Mouse (Mus musculus) left cerebral cortex, adult 11 months (tissue): ENCODE results near the gene Aktip.

Experiments
- DNase-seq: peaks from one replicate; pipeline ENCODE4 v3.0.0; 2022; ENCODE audit warnings: low spot score

Gene Aktip

DNA sequence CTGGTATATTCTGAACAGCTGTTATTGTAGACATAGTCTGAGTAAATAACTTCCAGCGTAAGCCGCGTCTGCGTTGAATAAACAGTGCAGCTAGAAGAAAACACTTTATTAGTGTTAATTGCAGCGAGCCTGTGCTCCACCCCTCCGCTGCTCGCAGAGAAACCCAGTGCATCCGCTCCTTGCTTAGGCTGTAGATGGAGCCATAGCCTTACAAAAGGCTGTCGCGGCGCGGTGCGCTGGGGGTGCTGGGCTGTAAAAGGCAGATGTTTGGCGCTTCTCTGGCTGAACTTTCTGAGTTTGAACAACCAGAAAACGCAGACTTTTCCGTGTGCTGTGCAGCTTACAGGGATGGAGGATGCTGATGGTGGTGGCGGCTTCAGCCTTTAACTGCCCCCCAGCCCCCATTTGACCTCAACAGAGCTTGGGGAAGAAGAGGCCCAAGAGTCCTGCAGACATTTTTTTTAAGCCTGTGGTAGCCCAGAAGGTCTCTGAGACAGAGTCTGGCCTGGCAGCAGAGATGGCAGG is 8.9 kb downstream of the Aktip start:
- DNase-seq = peak; percentile 23

DNA sequence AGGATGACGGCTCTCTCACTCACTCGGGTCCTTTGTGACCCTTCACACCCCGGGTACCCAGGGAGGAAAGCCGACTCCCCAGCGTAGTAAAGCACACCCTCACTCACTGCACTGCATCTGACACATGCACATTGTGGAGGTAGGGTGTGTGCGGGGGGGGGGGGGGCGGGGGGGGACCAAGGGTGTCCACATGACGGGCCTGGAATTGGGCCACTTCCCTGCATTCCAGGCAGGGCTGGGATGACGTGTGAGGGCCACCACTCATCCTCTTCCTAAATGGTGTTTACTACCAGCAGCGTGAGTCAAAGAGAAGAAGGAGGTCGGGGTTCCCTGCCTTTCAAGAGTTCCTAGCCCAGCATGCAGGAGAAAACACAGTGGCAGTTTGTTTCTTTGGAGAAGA is 11.6 kb downstream of the Aktip start:
- DNase-seq = no peak

DNA sequence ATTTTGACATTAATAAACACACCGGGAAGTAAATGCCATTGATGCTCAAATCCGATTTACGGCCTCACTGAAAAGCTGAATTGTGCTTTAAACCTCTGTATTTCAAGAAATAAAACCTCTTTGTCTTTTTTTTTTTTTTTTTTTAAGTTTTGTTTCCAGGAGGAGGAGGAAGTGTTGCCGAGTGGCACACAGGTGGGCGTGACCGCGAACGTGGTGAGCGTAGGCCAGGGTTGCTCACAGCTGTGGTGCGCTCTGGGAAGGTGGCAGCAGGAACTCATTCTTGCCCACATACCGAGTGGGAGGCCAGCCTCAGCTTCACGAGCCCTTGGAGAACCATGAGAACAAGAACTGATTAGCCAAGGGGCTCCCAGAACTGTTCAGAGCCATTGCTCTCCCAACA is 13.4 kb downstream of the Aktip start:
- DNase-seq = no peak

DNA sequence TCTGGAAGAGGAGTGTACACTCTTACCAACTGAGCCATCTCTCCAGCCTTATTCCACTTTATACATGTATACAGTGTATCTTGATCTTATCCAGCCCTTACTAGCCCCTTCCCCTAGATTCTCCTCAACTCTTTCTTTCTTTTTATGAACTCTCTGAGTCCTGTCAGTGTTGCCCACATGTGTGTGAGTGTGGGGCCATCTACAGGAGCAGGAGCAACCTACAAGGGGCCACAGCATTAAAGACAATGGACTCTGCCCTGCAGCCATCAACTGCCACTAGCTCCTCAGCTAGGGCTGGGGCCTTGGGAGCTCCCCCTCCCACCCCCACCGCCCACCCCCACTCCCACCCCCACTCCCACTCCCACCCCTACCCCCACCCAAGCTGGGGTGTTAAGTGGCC is 22.1 kb downstream of the Aktip start:
- DNase-seq = no peak

DNA sequence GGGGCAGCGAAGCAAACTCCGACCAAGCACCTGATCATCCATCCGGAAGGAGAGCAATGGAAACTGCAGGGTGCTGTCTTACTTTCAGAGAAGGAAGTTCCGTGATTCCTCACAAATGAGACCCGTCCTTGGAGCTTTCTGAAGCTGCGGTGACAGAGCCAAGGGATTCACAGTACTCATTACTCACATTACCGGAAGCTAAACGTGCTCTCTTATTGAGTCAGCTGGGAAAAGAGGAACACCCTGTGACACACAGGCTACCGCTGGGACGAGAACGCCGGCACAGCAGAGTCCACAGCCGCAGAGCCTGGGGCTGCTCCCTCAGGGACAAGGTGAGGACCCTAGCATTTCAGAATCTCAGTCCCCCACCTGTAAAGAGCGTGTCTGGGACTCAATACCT is 23.6 kb downstream of the Aktip start:
- no peak for DNase-seq

DNA sequence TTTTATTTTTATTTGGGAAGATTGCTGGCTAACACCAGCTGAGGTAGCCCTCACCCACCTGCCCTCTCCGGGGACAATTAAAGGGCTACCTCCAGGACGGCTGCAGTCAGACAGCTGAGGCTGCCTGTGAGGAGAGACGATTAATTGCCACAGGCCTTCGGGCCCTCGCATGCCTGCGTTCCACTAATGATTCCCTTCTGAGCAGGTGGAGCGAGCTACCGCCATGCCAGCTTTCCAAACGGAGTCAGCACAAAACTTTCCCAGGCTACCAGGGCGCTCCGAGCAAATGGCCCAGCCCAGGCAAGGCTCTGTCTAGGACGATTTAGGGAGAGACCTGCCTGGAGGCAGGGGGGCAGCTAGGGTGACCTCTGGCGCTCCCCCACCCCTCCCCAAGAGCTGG is 28.2 kb downstream of the Aktip start:
- no peak for DNase-seq

DNA sequence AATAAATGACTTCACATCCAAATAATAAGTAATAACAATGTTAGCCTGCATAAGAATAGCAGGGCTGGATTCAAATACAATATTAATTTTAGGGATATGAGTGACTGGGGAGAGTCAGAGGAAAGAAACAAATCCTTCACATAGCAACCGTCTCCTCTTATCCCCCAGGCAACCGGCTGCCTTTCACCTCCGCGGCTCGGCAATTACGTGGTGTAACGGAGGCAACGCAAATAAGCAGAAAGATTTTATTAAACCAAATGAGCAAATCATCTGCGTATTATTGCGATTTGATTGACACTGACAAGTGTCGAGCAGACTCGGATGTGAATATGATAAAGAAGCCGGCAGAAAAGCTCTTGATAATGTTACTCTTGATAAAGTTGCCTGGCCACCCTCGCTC is 28.9 kb downstream of the Aktip start:
- no peak for DNase-seq

DNA sequence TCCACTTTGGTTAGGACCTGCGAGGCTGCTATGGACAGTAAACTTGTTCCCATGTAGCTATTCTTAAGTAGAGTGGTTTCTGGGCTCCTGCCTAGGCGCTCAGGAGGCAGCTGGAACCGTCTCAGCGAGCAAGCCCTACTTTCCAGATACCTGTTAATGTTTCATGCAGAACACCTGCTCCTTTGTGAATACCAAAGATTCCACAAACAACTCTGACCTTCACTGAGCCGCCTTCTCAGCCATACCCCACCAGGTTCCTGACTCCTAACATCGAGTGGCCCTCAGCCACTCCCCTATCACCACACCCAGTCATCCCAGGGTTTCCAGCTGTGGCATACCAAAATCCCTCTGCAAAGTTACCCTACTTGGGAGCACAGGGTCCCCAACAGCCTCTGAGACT is 29.6 kb downstream of the Aktip start:
- DNase-seq = no peak

DNA sequence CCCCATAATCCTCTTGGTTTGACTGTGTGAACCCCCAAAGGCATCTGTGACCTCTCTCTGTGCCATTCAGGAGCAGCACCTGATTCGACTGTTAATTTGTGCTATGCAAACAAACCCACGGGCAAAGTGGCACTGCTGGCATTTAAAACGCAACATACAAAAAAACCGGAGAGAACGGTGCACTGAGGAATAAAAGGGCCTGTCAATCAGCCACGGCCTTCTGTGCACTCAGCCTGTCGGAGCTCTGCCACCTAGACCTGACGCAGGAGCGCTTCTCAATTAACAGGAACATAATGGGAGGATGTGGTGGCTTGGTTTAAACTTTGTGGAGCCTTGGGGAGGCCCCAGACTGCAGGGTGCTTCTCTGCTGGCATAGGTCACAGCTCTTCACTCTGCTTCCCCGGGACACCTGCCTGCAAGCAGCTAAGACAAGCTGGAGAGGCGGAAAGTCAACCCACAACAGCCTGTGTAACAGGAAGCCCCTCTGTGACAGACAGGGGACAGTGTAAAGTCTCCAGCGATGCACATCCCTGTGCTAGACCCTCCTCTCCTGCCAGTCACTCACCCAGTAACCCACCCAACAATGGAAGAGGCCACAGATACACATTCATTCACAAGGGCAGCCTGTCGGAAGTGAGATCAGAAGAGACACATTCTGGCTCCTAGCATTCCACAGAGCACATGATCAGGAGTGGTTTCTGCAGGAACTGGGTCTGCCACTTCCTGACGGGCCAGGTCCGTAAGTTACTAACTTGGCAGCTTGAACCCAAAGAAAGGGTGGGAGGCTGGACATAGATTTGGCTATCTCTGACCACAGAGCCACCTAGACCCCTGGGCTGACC is 39.6 kb downstream of the Aktip start:
- DNase-seq = no peak

DNA sequence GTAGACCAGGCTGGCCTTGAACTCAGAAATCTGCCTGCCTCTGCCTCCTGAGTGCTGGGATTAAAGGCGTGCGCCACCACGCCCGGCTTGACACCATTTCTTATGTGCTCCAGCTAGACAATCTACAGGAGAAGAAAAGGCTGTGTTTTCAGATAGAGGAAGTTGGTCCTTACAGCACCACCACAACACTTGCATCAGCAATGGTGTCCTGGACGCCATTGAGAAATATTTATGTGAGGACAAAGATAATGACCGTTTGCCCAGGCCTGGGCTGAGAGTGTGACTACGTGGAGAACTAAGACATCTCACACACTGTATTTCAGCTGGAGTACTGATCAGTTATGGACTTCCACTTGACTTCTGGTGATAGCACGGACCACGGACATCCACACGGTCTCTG is 41.2 kb downstream of the Aktip start:
- DNase-seq = no peak

DNA sequence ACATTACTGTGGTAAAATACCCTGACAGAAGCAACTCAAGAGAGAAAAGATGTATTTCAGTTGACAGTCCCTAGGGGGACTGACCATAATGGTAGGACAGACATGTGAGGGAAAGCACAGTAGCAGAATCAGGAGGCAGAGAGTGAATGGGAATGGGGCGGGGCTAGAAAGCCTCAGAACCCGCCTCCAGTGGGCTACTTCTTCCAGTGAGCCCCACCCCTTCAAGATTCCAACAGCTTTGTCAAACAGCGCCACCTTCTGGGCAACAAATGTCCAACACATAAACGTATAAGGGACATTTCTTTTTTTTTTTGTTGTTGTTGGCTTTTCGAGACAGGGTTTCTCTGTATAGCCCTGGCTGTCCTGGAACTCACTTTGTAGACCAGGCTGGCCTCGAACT is 45.2 kb downstream of the Aktip start:
- DNase-seq = no peak

DNA sequence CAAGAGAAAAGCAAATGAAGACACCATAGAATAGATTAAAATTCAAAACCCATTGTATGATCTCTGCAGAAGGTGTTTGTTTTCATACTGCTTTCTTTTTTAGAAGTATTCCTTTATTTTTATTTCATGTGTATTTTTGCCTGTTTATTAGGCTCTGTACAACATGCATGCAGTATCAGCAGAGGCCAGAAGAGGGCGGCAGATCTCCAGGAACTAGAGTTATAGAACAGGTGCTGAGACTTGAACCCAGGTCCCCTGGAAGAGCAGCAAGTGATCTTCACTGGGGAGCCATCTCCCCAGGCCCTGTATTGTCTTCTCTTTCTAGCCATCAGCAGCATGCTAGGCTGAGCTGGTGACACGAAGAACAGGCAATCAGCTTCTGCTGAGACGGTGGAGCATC is 45.9 kb downstream of the Aktip start:
- DNase-seq = no peak

DNA sequence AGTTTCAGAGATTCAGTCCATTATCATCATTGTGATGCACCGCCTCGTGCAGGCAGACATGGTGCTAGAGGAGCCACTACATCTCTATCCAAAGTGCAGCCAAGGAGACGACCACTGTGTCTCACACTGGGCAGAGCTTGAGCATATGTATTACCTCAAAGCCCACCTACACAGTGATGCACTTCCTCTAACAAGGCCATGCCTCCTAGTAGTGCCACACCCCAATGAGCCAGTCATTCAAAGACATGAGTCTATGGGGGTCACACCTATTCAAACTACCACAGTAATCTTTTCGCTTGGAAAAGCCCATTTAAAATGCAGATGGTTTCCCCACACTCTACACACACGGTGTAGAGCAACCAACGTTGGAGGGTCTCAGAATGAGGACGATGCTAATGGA is 48.2 kb downstream of the Aktip start:
- no peak for DNase-seq

DNA sequence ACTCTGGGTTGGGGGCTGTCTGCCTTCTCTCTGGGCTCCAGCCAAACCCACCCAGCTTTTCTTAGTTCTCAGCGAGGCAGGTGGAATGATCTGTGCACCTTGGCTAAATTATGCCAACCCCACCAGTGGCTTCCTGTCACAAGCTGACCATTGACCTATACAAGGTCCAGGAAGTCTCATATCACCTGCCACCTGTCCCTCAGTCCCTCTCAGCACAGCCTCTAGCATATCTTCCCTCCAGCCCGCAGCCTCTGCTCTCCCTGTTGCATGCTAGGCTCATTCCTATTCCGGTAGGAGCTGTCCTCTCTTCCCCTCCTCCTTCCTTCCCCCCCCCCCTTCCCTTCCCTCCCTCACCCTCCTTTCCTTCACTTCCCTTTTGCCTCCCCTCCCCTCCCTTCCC is 50.5 kb downstream of the Aktip start:
- DNase-seq = no peak

DNA sequence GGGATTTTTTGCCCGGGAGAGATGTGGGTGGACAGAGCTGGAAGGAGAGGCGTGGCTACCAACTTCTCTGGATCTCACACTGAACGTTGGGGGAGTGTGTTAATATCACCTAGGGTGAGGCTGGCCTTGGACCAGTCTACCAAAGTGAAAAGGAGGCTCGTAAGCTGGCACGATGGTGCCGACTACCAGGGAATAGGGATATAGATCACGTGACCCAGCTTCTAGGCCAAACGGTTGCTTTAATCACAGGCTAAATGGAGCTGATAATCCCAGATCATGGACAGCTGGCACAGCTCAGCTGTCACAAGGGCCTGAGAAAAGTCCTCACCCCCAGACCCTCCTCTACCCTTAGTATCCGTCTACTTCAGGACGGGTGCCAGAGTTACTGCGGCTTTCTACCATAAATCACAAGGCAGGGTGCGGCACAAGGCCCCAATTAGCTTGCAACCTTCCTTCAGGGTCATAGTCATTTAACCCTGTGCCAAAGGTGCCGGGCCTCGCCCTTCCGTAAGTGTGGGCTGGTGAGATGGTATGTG is 51.1 kb downstream of the Aktip start:
- DNase-seq = no peak

DNA sequence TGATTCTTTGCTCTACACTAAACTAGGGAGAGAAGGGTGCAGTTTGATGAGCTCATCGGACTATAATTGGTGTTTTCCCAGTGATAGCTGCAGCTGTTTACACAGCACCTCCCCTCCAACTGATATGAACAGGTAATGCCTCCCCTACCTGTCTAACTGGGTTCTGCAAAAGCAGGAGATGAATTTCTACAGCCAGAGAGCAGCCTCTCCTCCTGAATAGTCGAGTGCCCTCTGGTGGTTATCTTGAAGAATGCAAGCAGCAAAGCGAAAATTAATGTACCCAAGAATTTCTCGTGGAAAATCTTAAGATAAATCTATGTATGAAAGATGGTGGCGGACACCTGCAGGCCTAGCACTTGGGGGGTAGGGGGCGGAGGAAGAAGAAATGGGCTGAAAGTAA is 52.1 kb downstream of the Aktip start:
- DNase-seq = no peak

DNA sequence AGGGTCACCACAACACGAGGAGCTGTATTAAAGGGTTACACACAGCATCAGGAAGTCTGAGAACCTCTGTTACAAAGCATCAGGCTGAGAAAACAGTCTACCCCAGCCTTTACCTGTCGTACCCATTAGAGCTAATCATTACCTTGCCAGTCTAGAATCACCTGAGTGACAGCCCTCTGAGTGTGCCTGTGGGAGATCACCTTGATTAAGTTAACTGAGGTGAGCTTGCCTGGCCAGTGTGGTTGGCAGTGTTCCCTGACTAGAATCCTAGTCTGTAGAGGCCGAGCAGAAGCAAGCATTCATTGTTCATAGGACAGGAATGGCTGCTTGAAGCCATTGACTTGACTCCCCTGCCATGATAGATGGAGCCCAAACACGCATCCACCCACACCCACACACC is 58.9 kb downstream of the Aktip start:
- no peak for DNase-seq

DNA sequence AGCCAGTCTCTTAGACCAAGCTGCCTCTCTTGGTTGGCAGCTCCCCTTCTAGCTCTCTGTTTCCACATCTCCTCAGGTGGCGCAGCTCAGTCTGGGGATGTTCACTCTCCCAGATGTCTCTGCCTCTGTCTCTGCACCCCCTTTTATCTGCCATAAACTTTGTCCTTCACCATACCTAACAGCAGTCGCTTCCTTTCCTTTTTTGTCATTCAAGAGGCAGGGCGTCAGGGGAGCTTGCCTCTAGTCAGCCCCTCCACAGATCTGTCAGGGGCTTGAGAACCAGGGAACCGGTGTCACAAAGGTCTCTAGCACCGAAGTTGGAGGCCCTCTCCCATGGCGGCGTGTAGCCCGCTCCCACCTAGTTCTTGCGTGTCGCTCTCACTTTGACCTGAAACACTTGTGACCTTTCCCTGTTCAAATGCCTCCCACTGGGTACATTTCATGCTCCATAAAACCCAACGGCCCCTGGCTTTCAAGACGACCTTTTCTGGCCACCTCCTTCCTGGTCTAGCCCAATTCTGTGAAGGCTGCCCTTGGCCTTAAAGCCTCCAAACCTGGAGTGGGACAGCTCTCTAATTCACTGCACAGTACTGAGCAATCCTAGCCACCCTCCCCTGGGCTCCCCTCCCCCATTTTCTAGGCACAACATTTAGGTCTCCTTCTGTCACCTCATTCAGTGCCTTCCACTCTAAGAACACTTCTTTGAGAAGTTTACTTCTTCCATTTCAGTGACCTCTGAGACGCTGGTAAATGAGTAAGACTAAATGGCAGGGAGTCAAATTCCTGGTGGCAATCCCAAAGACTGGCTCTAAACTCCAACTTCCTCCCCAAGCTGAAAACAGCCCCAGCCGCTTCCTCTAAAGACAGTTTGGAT is 64.2 kb downstream of the Aktip start:
- no peak for DNase-seq

DNA sequence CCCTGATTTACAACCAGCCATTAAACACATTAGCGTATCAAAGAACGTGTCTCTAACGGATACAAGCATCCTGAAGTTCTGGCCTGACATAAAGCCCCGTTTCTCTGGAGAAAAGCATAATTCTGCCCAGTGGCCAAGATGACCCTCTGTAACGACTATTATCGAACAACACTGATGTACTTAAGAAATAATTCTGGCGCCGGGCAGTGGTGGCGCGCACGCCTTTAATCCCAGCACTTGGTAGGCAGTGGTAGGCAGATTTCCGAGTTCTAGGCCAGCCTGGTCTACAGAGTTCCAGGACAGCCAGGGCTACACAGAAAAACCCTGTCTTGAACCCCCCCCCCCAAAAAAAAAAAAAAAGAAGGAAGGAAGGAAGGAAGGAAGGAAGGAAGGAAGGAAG is 65.1 kb downstream of the Aktip start:
- DNase-seq = no peak

DNA sequence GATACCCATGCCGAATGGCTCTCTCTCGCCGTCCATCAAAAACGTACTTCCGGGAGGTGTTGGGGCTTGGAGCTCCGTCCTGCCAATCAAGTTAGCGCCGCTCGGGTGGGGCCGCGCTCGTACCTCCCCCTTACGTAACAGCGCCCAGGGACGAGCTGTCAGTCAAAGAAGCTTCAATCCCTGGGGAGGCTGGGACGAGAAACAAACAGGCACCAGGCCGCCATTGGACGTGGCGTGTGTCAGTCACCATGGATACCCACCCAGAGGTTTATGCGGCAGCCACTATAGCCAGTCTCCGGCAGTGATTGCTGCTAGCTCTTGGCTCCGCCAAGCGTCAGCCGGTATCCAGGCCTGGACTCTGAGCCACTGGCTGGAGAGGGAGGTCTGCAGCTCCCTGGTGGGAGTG is 65.7 kb downstream of the Aktip start:
- peak; percentile 100 for DNase-seq

DNA sequence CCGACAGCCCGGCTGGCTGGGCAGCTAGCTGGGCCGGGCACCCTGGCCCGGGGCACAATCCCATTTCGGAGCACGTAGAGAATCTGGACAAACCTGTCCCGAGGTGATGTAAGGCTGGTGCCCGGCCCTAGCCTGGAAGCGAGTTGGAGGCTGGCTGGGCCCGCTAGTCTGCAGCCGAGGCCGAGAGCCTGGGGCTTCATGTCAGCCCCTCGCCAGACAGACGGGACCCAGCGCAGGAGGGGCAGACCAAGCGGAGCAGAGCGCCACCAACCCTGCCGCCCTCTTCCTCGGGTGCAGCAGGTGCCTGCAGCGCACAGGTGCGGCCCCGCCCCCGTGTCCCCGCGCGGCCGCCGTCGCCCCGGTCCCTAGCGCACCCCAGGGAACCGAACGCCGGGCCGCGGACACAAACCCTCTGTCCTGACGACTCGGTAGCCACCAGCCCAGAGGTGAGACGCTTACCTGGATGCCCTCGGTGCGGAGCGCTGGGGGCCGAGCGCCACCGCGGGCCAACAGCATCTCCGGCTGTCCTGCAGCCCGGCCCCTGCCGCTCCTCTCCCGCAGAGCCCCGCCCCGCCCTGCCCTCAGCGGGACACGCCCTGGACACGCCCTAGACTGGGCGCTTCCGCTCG is 66.2 kb downstream of the Aktip start:
- no peak for DNase-seq

DNA sequence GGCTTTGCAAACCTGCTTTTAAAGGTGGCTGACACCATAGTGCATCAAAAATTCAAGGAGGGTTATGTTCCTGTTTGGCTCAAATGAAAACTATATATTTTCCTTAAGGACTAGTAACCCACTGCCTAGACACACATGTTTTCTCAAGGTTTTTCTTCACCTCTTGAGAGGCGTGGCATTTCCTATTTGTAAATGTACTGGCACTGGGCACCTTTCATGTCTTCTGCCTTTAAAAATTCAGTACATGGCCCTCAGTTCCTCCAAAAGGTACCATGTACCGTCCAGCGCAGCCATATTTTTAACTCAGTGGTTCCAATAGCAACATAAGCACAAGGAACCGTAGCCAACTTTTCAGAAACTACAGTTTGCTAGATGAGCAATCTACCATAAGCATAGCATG is 67.0 kb downstream of the Aktip start:
- DNase-seq = no peak
